Mouse (Mus musculus): ENCODE results near the gene Hpcal1.

GRCm38 (mm10) chr12:17754771-17755170, 64.1 kb downstream of the Hpcal1 start:
- no peak for TF ChIP-seq ZC3H11A (IDR thresholded peaks at IDR 0.05; ENCODE audit: borderline replicate concordance, low read depth, low read length)
- no peak for TF ChIP-seq MAFK (IDR thresholded peaks at IDR 0.05; ENCODE audit: insufficient read depth, low read depth, low read length)
- TF ChIP-seq HCFC1 (IDR thresholded peaks at IDR 0.05; ENCODE audit: borderline replicate concordance, insufficient read depth, low read length), result no peak

All from ES-E14 (cell line).